Mouse (Mus musculus): ENCODE data around the gene Tacr3. TPM values are rescaled to one million over a fixed set of nuclear protein-coding genes. Genes with fewer than 3 reads are reported as not detected.

Gene Tacr3
- total RNA-seq (2014; rRNA removed; ENCODE audit: low replicate concordance) (not detected in 2 replicates), polyA plus RNA-seq (2015; fragmentation: Nextera tagmentation; extraction: Ambion mirVana) (not detected in 2 replicates)

GRCm38 (mm10) chr3:134828875-134829530 is at the start of gene Tacr3:
Tacr3 (plus strand) TSS chr3:134829007.
- no peak for DNase-seq (ENCODE audit: low spot score)
- TF ChIP-seq CTCF (IDR thresholded peaks at IDR 0.05; ENCODE audit: low read depth) (no peak), EP300 (IDR thresholded peaks at IDR 0.05; ENCODE audit: low read depth) (no peak)
- Histone ChIP-seq H3K4me3 (ENCODE audit: low read depth, low read length) (peak within 1 kb of the TSS; percentile 29), H3K4me1 (ENCODE audit: control insufficient read depth, insufficient read depth) (peaks cover 7% of the 10 kb centered on the region; the same call in 1 of the 2 replicates), H3K9me3 (replicated peaks; ENCODE audit: control insufficient read depth, low read length) (no peaks in the 10 kb centered on the region), H3K4me2 (ENCODE audit: low read depth, low read length) (peak within 1 kb of the TSS; percentile 59), H3K27ac (ENCODE audit: low read depth) (no peak within 1 kb of the TSS), H3K9ac (replicated peaks; ENCODE audit: low read depth, low read length) (no peak within 1 kb of the TSS), H3K27me3 (ENCODE audit: control insufficient read depth, insufficient read depth, low read length) (peaks cover 17% of the 10 kb centered on the region), H3K36me3 (replicated peaks; ENCODE audit: control insufficient read depth, insufficient read depth, low read length) (no peaks in the 10 kb centered on the region)
- no peak for ATAC-seq (ENCODE audit: insufficient read depth, low read depth)
- WGBS, result 2% methylated on average over 36 of the region's 36 CpGs

- H3K27ac ChIP-seq (ENCODE audit: low read depth), result no peak overlapping the region
- 46% methylated on average over 6 of the region's 6 CpGs for WGBS
- peaks cover 7% of the 10 kb centered on the region; the same call in 1 of the 2 replicates for H3K4me1 ChIP-seq (ENCODE audit: control insufficient read depth, insufficient read depth)
- no peaks in the 10 kb centered on the region for H3K36me3 ChIP-seq (replicated peaks; ENCODE audit: control insufficient read depth, insufficient read depth, low read length)
- H3K9ac ChIP-seq (replicated peaks; ENCODE audit: low read depth, low read length), result no peak overlapping the region
- no peaks in the 10 kb centered on the region for H3K9me3 ChIP-seq (replicated peaks; ENCODE audit: control insufficient read depth, low read length)
- no peak for TF ChIP-seq CTCF (IDR thresholded peaks at IDR 0.05; ENCODE audit: low read depth)
- TF ChIP-seq EP300 (IDR thresholded peaks at IDR 0.05; ENCODE audit: low read depth), result no peak
- H3K4me2 ChIP-seq (ENCODE audit: low read depth, low read length), result peak overlapping the region; percentile 59
- H3K4me3 ChIP-seq (ENCODE audit: low read depth, low read length), result peak overlapping the region; percentile 29; the same call in 1 of the 2 replicates
- peaks cover 17% of the 10 kb centered on the region for H3K27me3 ChIP-seq (ENCODE audit: control insufficient read depth, insufficient read depth, low read length)
- DNase-seq (ENCODE audit: low spot score), result no peak
- no peak for ATAC-seq (ENCODE audit: insufficient read depth, low read depth)
Observed at GRCm38 (mm10) chr3:134828492-134828874, 324 bp upstream of the Tacr3 start.

GRCm38 (mm10) chr3:134829531-134829921 is 719 bp downstream of the Tacr3 start:
- H3K27ac ChIP-seq (ENCODE audit: low read depth), result no peak overlapping the region
- ATAC-seq (ENCODE audit: insufficient read depth, low read depth), result no peak
- H3K27me3 ChIP-seq (ENCODE audit: control insufficient read depth, insufficient read depth, low read length), result peaks cover 17% of the 10 kb centered on the region
- TF ChIP-seq CTCF (IDR thresholded peaks at IDR 0.05; ENCODE audit: low read depth) (no peak), EP300 (IDR thresholded peaks at IDR 0.05; ENCODE audit: low read depth) (no peak)
- 10% methylated on average over 13 of the region's 13 CpGs for WGBS
- peaks cover 7% of the 10 kb centered on the region; the same call in 1 of the 2 replicates for H3K4me1 ChIP-seq (ENCODE audit: control insufficient read depth, insufficient read depth)
- H3K9ac ChIP-seq (replicated peaks; ENCODE audit: low read depth, low read length), result no peak overlapping the region
- peak overlapping the region; percentile 59 for H3K4me2 ChIP-seq (ENCODE audit: low read depth, low read length)
- no peaks in the 10 kb centered on the region for H3K9me3 ChIP-seq (replicated peaks; ENCODE audit: control insufficient read depth, low read length)
- peak overlapping the region; percentile 29 for H3K4me3 ChIP-seq (ENCODE audit: low read depth, low read length)
- no peaks in the 10 kb centered on the region for H3K36me3 ChIP-seq (replicated peaks; ENCODE audit: control insufficient read depth, insufficient read depth, low read length)
- DNase-seq (ENCODE audit: low spot score), result no peak

GRCm38 (mm10) chr3:134851342-134851741 is 22.5 kb downstream of the Tacr3 start:
- no peak overlapping the region for H3K4me2 ChIP-seq (ENCODE audit: low read depth, low read length)
- no peaks in the 10 kb centered on the region for H3K4me1 ChIP-seq (ENCODE audit: control insufficient read depth, insufficient read depth)
- H3K4me3 ChIP-seq (ENCODE audit: low read depth, low read length), result no peak overlapping the region
- DNase-seq (ENCODE audit: low spot score) (no peak), ATAC-seq (ENCODE audit: insufficient read depth, low read depth) (no peak)
- no peak overlapping the region for H3K9ac ChIP-seq (replicated peaks; ENCODE audit: low read depth, low read length)
- no peaks in the 10 kb centered on the region for H3K27me3 ChIP-seq (ENCODE audit: control insufficient read depth, insufficient read depth, low read length)
- no peak for TF ChIP-seq CTCF (IDR thresholded peaks at IDR 0.05; ENCODE audit: low read depth)
- 57% methylated on average over 4 of the region's 4 CpGs for WGBS
- H3K9me3 ChIP-seq (replicated peaks; ENCODE audit: control insufficient read depth, low read length), result no peaks in the 10 kb centered on the region
- no peaks in the 10 kb centered on the region for H3K36me3 ChIP-seq (replicated peaks; ENCODE audit: control insufficient read depth, insufficient read depth, low read length)
- H3K27ac ChIP-seq (ENCODE audit: low read depth), result no peak overlapping the region

- Histone ChIP-seq H3K9ac (replicated peaks; ENCODE audit: low read depth, low read length) (no peak overlapping the region), H3K27ac (ENCODE audit: low read depth) (no peak overlapping the region), H3K27me3 (ENCODE audit: control insufficient read depth, insufficient read depth, low read length) (no peaks in the 10 kb centered on the region), H3K4me3 (ENCODE audit: low read depth, low read length) (no peak overlapping the region), H3K4me2 (ENCODE audit: low read depth, low read length) (no peak overlapping the region), H3K4me1 (ENCODE audit: control insufficient read depth, insufficient read depth) (no peaks in the 10 kb centered on the region), H3K36me3 (replicated peaks; ENCODE audit: control insufficient read depth, insufficient read depth, low read length) (no peaks in the 10 kb centered on the region), H3K9me3 (replicated peaks; ENCODE audit: control insufficient read depth, low read length) (no peaks in the 10 kb centered on the region)
- WGBS, result 74% methylated on average over 1 of the region's 1 CpGs
- TF ChIP-seq EP300 (IDR thresholded peaks at IDR 0.05; ENCODE audit: low read depth) (no peak), CTCF (IDR thresholded peaks at IDR 0.05; ENCODE audit: low read depth) (no peak)
- ATAC-seq (ENCODE audit: insufficient read depth, low read depth), result no peak
- DNase-seq (ENCODE audit: low spot score), result no peak
Observed at GRCm38 (mm10) chr3:134877701-134878100, 48.9 kb downstream of the Tacr3 start.

- Histone ChIP-seq H3K9ac (replicated peaks; ENCODE audit: low read depth, low read length) (no peak overlapping the region), H3K27me3 (ENCODE audit: control insufficient read depth, insufficient read depth, low read length) (no peaks in the 10 kb centered on the region), H3K4me2 (ENCODE audit: low read depth, low read length) (no peak overlapping the region), H3K36me3 (replicated peaks; ENCODE audit: control insufficient read depth, insufficient read depth, low read length) (no peaks in the 10 kb centered on the region), H3K9me3 (replicated peaks; ENCODE audit: control insufficient read depth, low read length) (no peaks in the 10 kb centered on the region), H3K4me1 (ENCODE audit: control insufficient read depth, insufficient read depth) (no peaks in the 10 kb centered on the region), H3K4me3 (ENCODE audit: low read depth, low read length) (no peak overlapping the region), H3K27ac (ENCODE audit: low read depth) (no peak overlapping the region)
- TF ChIP-seq CTCF (IDR thresholded peaks at IDR 0.05; ENCODE audit: low read depth), result no peak
- TF ChIP-seq EP300 (IDR thresholded peaks at IDR 0.05; ENCODE audit: low read depth), result no peak
- ATAC-seq (ENCODE audit: insufficient read depth, low read depth), result no peak
- 50% methylated on average over 2 of the region's 2 CpGs for WGBS
- no peak for DNase-seq (ENCODE audit: low spot score)
Observed at GRCm38 (mm10) chr3:134895831-134896230, 67.0 kb downstream of the Tacr3 start.
